Mouse (Mus musculus) induced T-regulatory cell, adult 2 months (primary cell): Measurements from ENCODE around the gene Cyb561.

Source experiments
- DNase-seq: peaks from one replicate; pipeline ENCODE4 v3.0.0-alpha.2; 2012; ENCODE audit warnings: low read depth

The Cyb561 gene

DNA sequence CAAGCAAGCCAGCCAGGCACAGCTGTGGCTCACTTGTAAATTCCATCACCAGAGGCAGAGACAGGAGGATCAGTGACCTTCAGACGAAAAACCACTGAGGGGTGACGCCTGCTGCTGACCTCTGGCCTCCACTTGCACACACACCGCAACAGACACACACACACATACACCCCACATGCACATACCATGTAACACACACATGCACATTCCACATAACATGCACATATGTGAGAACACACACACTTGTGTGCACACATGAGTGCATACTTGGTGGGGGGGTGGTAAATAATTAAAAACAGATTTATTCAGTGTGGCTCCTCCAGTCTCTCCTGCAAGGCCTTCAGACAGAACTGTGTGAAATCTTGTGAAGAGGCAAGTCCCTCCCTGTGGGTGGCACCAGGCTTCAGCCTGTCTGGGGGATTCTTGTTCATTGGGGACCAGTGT lies 1.5 kb downstream of the Cyb561 start:
- no peak for DNase-seq

DNA sequence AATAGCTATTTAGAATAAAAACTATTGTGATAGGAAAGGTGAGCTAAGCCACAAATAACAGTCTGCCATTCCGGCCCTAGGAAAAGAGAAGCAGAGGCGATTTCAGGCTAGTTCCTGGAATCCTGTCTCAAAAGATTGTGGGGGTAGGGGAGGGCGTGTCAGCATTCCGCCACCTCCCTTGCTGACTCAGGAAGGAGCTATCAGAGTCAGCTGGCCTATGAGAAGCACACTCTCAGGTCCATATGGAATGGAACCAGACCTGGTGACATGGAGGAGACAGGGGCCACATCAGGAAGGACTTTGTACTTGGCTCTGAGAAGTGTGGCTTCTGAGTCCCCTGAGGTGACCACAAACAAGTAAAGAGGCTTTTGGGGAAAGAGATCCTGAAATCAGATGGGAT lies 2.6 kb downstream of the Cyb561 start:
- no peak for DNase-seq

DNA sequence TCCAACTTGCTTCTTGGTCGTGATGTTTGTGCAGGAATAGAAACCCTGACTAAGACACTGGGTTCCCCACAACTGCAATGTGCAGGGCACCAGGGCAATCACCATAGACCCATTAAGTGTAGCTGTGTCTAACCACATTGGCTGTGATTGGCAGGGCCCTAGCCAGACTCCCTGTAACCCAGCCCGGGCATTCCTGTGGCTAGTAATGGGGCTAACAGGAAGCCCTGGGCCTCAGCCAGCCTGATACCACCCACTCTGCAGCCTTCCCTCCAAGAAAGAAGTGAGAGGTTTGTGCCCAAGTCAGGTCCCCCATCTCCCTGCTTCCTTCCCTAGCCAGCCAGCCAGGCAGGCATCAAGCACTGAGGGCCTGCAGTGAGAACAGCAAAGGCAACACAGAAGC lies 4.9 kb downstream of the Cyb561 start:
- DNase-seq, result no peak

DNA sequence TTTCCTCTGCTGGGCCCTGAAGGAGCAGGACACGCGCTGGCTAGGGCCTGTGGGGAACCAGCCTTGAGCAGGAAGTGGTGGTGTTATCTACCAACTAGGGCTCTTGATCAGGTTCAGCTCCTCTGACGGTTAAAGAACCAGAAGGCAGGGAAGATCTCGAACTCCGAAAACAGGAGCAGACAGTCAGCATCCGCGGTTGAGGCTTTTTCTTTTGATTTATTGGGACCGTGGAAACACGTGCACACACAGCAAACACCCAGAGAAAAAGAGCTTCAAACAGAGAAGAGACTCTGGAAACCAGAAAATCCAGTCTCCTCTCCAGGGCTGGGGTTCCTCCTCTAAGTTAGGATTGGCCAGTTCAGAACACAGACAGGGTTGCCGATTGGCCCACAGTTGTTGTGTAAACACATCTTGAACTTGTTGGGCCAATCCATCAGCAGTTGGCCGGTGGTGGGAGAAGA lies 6.4 kb downstream of the Cyb561 start:
- peak; percentile 46 for DNase-seq

DNA sequence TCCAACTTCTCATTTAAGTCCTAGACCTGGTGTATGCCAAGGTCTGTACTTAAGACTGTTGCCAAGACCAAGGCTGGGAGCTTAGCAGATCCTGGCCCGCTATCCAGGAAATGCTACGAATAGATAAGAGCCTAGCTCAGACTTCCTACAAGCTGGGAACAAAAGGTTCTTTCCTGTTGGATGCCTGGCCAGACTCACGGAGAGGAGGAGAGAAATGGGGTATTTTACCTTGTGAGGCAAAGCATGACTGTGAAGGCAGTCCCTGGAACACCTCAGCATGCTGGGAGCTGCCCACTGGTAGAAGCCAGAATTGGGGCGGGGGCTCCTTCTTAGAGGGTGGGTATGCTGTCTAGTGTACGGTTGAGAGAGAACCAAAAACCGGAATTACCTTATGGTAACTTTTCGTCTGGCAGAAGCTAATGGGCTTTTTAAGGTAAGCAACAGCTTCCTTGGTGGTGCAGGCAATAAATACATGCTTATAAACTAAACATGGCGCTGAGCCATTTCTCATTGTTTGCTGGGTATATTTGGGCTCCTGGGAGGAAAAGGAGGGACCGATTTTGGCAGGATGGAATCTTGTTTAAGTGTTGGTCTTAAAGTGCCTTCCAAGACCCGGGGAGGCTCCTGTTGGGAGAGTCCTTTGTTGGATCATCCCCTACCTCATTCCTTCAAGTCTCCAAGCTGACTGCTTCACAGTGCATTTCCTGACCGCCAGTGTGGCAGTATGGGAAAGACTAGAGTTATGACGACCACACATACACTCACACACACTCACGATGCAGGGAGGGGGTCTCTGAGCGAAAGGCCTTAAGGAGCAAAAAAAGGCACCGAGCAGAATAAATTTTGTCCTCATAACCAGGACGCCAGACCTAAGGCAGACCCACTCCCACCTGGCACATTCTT lies 8.1 kb downstream of the Cyb561 start:
- no peak for DNase-seq

DNA sequence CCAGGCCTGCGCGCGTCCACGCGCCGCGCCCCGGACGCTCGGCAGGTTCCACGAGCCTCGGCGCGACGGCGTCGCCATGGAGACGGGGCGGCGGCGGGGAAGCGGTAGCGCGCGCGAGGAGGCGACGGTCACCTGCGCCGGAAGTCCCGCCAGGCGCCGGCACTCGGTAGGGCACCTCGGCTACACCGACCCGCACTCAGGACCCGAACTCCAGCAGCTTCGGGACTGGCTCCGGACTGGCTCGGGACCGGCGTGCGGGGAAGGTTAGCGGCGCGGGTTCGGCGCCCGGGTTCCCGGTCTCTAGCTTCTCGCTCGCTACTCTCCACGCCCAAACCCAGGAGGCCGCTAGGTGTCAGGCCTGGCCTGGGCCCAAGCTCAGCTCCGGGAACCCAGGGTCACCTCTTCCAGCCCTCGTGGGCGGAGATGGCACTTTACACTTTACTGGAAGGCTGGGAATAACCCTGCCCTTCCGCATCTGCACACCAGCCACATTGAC lies 9.0 kb downstream of the Cyb561 start:
- peak; percentile 80 for DNase-seq

DNA sequence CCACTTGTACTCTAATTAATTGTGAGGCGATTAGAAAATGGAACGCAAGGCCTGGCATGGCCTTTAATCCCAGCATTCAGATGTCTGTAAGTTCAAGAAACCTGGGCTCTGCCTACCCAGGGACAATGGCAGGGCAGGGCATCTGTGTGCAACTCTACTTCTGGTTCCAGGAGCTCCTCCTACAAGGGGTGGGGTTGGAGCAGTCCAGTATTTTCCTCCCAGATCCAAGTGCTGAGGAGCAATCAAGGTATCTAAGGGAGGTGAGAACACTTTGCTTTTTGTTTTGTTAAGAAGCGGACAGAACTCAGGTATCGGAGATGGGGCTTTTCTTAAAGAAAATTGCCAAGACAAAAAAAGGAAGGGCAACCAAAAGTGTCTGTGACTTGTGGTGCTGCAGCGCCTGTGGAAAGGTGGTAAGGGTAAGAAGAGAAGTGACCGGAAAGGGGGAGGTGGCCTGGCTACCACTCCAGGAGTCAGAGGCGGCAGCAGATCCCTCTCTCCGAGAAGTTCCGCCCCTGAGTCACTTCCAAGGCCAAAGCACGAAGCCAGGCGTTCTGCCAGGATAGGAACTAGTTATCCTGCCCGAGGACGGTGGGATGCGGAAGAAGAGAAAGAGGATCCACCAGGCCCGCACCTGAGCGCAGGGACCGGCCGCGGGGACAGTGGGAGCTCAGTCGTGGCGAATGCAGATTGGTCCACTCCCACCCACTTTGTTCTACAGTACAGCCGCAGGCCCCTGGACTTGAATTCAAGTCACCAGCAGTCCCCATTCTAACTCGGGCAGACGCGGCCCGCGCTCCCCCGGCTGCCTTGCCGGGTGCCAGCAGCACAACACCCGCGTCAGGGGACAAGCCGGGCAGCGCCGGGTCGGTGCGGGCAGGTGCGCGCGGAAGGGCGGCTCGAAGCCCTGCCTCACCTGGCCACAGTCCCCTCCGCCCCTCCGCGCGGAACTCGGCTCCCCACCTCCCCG lies 9.7 kb downstream of the Cyb561 start:
- DNase-seq, result no peak

DNA sequence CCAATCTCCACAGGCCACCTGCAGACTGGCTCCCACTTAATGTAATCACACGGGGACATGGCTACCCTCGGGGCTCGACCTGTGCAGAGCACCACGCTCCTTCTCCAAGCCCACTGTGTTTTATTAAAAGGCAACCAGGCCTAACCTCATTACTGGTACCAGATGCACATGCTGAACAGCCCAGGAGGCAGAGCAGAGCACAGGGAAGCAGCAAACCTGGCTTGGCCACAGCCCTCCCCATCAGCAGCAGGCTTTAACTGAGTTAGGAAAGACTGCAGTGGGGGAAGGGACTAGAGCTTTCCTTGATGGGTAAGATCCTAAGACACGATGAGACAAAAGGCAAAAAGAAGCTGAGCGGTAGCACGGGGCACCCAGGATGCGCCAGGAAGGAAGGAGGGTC lies 11.2 kb downstream of the Cyb561 start:
- no peak for DNase-seq

DNA sequence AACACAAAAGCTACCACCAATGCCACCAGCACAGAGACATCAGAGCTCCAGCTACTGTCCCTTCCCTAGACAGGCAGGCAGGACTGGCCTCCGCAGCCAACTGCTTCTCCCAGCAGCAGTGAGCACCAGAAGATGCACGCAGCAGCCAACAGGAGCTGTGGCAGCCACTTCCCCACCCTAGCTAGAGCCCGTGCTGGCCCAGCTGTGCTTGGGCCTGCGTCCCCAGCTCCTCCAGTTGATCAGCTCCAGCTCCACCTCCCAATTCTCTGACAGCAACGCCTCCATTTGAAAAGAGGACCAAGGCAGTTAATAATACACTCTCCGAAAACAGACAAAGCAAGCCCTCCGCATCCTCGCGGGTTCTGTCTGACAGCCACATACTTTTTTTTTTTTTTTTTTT lies 14.4 kb downstream of the Cyb561 start:
- no peak for DNase-seq

DNA sequence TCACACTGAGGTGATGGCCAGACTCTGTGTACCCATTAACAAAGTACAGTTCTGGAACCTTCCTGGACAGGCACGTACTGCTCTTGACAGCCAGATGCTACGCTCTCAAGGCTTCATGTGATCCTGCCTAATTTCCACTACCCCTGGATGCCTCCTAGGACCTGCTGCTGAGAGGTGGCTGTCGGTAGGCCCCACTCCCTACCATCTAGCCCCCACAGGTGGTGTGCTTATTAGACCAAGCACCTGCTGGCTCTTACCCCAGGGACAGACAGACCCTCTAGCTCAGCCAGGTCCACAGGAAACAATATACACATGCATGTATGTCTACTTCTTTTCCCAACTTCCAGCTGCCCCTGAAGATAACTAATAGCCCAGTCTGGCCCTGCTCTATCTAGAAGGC lies 16.2 kb downstream of the Cyb561 start:
- no peak for DNase-seq

DNA sequence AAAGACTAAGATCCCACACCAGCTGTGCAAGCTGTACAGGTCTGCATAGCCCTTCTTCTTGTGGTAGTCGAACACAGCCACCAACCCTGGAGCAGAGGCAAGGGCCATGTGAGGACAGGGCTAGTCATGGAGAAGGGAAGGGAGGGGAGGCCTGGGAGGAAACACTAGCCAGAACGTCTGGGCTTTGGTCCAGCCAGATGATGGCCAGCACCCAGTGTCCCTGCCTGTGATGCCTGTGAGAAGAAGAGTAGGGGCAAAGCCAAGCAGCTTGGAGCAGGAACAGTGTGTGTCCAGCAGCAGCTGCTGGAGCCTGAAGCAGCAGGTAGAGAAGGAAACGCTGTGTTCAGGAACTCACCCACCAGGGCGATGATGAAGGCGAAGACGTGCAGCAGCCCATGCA lies 16.9 kb downstream of the Cyb561 start:
- DNase-seq, result no peak

DNA sequence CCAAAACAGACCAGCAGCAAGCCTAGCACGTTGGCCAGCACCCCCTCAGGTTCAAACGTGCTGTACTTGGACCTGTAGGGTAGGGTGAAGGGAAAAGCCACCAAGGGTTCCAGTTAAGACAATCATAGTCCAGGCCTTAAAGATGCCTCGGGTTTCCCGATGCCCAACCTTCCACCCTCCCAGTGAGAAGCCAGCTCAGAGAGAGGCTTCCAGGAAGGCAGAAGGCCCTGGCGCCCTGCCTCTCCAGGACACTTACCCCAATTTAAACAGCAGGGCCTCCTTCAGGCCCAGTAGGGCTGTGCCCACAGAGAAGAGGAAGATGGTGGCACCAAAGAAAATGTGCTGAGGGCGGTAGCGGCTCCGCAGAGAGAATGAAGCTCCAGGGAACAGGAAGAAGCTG lies 17.6 kb downstream of the Cyb561 start:
- DNase-seq, result no peak

DNA sequence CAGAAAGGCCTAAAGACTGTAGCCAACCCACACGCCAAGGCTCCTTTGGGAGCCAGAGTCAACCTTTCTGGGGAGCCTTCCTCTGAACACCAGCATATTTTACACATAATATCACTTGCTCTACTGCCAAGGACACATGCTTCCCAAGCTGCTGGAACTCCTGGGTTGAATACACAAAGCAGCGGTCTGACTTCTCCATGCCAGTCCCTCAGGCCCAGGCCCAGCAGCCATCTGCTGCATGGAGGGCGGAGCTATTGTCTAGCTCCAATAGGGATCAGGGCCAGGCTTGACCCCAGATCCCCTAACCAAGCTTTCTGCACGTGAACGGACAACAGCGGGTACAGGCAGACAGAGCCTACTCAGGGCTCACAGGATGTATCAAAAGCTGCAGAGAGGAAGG lies 18.3 kb downstream of the Cyb561 start:
- no peak for DNase-seq

DNA sequence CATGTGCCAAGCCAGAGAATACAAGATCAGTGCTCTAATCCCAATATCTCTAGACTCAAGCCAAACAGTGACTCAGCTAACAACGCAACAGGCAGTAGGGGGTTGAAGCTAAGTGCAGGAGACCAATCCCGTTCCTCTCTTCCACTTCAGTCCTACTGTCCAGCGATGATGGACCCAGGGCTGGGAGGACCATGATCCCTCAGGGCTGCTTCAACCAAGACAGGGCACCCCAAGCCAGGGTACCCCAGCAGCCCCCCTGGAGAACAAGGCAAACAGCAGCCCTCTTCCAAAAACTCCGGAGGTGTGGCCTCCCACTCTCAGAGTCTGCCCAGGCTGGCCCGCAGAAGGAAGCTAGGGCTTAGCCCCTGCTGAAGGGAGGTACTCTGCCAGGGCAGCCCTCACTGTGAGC lies 18.8 kb downstream of the Cyb561 start:
- no peak for DNase-seq

DNA sequence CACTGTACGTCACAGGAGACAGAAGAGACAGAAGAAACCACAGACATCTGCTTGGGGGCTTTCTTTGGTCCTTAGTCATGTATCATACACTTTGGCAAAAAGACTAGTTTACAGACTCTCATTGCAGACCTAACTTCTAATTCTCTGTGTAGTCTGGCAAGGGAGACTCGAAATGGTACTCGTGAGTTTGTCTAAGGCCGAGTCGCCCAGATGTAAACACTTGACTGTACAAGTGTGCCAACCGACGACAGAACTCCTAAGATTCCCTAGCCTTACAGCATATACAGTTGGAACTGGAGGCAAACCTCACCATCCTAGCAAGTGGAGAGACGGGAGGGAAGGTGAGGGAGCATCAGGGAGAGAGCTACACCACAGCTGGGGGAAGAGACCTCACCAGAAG lies 19.4 kb downstream of the Cyb561 start:
- DNase-seq, result no peak

DNA sequence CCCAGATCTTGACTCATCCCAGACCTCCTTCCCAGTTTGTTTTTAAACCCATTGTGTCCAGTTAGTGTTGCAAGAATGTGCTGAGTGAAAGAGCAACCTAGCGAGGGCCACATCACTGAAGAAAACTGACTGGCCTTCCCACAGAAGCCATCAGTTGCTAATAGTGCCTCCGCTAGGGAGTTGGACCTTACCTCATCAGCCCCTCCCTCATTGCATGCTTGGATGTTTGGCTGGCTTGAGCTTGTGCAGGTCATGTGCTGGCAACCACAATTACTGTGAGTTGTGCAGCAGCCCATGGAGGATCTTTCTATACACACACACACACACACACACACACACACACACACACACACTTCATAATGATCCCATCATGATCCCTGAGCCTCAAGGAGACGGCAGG lies 21.8 kb downstream of the Cyb561 start:
- no peak for DNase-seq

DNA sequence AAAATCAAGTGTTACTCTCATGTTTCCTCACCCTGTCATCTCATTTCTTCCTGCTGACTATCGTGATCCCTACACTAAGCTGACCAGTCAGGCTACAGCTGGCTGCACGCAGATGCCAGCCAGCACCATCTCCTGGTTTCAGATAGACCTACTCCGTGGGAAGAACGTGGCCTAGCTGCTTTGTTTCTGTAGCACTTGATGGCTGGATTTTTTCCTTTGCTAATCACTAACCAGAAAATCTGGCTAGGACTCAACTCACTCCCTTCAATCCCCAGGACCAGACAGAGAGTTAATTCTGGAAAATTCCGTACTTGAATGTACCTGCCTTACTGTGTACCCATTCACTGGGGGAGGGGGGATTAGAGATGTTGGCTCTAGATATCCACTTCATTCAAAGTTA lies 25.0 kb downstream of the Cyb561 start:
- DNase-seq, result no peak

DNA sequence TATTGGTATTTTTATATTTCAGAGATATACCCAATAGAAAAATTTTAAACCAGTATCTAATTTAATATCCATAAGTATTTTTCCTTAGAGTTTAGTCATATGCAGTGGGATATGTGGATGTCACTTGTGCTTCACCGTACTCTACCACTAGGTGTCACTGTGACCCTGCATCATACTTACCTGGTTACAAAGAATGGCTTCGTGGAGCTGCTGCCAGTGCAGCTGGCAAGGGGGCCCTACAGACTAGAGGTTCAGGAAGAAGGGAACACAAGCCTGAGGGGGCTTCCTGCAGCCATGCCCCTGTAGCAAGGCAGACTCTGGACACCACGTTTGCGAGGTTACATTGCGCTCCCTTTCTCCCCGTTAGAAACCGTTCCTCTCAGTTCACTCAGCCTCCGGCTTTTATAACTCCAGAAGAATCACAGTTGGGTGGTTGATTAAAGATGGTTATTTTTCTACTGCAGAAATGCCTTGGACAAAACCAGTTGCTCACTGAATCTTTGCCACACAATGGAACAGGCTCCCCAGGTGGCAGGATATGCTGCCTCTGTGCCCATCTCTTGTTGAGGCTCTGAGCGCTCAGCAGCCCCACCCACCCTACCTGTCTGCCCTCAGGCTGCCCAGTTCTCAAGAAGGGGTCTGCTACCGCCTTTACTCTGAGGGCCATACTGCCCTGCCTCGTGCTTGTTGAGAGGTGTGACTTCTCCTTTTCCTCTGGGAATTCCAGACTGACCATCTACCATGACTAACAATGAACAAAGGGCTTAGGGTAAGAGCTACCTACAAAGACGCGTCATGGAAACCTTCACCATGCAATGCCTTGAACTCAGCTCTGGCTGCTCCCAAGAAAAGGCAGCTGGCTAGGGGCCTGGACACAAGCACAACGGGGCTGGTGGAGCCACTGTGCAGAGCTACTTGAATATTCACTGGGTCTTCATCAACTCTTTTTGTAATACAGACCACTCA lies 25.8 kb downstream of the Cyb561 start:
- peak; percentile 85 for DNase-seq

DNA sequence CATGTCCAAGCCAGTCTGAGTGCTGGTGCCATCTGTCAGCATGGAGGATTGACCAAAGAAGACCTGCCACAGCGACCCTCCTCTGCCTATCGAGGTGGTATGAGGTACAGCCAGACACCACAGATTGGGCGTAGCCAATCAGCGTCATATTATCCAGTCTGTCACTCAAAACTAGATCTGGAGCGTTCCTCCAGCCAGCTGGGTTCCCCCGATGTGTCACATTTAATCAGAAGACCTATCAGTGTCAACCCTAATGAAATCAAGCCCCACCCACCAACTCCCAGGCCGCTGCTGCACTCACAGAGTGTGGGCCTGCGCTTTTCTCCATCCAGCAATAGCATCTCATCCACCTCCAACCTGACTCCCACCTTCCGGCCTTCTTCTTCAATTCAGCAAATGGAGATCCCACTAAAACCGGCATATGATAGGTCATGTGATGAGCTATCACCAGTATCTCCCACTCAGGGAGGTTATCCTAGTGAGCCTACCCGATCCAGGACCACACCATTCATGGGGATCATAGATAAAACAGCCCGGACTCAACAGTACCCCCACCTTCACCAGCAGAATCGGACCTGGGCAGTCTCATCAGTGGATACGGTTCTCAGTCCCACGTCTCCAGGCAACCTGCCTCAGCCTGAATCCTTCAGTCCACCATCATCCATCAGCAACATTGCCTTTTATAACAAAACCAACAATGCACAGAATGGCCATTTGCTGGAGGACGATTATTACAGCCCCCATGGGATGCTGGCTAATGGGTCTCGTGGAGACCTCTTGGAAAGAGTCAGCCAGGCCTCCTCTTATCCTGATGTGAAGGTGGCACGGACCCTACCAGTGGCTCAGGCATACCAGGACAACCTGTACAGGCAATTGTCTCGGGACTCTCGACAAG lies 30.1 kb downstream of the Cyb561 start:
- no peak for DNase-seq

DNA sequence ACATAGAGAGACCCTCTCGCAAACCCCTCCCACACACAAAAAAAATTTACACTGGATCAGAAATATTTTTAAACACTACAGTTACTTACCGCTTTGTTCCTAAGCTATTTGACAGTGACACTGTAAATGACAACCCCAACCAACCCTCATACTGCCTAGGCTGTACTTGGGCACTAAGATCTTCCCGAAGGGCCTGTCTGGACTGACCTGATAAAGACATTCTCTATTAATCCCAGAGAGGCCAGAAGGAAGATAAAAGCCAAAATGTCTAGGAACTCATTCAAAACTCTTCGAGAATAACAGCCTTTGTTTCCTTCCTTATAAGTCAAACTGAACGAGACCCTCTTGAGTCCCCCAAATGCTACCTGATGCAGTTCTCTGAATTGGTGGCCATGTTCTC lies 31.9 kb downstream of the Cyb561 start:
- no peak for DNase-seq
